Mouse (Mus musculus): ENCODE data around the gene Col27a1.

Gene Col27a1

DNA sequence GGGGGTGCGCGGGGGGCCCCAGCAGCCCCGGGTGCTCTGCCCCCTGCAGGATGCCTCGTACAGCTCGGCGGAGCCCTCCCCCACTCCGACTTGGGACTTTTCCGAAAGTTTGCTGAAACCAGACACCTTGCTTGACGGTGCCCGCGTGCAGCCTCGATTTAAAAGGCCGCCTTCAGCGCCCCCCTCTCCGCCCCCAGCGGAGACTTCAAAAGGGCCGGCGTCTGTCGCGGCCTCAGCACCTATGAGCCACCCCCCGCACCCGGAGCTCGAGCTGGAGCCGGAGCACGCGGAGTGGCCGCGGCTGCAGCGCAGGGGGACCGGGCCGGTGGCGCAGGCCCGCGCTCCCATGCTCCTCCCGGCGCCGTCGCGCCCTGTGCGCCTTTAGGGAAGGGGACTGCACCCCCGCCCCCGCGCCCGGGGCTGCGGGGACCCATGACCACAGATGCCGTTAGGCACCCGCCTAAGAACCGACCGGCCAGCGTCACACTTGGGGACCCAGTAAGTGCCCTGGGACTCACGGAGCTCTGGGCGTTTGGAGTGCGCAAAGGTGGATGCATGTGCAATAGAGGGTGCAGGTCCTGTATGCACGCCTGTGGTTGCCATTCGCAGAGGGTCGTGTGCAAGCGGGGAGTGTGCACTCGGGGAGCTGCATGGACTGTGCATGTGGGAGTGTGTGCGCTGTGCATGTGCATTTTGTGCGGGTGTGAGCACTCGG lies at the start of gene Col27a1:
TSS of gene Col27a1 (plus strand) at position 98 of the 715 bp plus-strand sequence.
- DNase-seq (ENCODE audit: low read depth), result peak; percentile 38

GRCm38 (mm10) chr4:63165636-63166035 lies 48.2 kb upstream of the Col27a1 start:
- DNase-seq (ENCODE audit: low read depth), result no peak

GRCm38 (mm10) chr4:63166323-63166722 lies 47.5 kb upstream of the Col27a1 start:
- DNase-seq (ENCODE audit: low read depth), result no peak

- DNase-seq (ENCODE audit: low read depth), result no peak
These were observed 43.7 kb upstream of the Col27a1 start for GRCm38 (mm10) chr4:63170061-63170460.

DNA sequence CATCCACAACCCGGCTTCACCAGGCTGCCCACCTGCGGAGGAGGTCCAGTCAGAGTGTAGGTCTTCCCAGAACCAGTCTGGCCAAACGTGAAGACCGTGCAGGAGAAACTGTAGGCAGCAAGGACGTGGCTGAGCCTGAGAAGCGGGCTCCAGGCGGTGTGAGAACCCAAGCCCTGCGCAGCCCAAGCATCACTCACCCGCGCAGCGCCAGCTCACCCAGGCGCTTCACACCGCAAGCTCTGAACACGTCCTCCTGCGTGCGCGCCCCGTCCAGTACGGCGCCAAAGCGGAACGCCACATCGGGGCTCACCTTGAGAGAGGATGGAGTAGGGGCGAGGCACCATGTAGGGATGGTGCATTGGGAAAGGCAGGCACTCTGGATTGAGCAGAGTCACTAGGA lies 42.7 kb upstream of the Col27a1 start:
- no peak for DNase-seq (ENCODE audit: low read depth)

- DNase-seq (ENCODE audit: low read depth), result no peak
These were observed 41.7 kb upstream of the Col27a1 start, which contains the start of gene Kif12 for GRCm38 (mm10) chr4:63171969-63172685. Gene Kif12, minus strand, starts transcription at chr4:63172131.

DNA sequence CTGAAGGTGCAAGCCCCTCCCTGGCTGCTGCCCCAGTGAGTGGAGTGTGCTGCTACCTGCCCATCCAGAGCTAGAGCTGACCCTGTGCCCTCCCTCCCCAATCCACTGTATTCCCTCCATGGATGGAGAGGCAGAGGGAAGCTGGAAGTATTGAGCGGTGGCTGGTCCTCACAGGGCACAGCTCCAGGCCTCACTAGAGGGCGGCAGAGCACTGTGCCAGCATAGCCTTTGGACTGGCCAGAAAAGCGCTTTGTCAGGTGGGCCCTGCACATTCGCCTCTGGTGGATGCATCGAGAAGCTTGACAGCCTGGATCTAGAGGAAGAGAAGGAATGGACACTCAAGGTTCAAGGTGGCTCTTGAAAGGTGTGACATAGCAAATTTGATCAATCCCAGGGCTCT lies 32.2 kb upstream of the Col27a1 start:
- DNase-seq (ENCODE audit: low read depth), result peak; percentile 83

DNA sequence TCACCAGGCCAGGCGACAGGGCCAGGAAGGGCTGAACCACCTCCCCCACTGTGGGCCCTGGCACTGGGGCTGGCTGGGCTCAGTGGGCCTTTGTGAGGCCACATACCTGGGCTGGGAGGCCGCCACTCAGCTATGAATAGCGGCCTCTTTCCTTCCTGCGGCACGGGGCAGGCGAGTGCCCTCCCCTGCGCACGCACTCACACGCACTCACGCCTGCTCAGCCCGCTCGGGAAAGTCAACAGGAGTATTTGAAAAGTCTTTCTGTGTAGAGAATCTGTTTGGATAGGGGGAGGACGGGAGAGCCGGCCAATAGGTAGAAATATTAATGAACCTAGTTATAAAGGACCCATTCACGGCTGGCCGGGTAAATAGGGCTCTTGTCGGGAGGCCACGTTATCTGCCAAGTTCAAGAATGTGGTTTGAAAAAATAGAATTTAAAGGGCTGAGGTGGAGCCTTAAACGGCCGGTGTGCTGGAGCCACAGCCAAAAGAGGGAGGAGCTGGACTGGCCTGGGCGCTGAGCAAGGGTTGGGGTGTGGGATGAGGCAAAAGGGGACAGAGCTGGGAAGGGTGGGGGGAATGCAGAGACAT lies 27.4 kb upstream of the Col27a1 start:
- DNase-seq (ENCODE audit: low read depth), result no peak

GRCm38 (mm10) chr4:63191641-63192040 lies 22.2 kb upstream of the Col27a1 start:
- no peak for DNase-seq (ENCODE audit: low read depth)

DNA sequence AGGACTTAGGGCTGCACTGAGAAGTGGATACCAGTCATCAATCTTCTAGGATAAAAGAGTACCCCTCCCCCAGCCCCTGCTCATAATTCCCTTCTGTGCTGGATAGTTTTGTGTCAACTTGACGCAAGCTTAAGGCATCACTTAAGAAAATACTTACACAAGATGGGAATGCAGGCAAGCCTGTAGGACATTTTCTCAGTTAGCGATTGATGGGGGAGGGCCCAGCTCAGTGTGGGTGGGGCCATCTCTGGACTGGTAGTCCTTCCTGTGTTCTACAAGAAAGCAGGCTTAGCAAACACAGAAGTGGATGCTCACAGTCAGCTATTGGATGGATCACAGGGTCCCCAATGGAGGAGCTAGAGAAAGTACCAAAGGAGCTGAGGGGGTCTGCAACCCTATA lies 19.4 kb upstream of the Col27a1 start:
- DNase-seq (ENCODE audit: low read depth), result no peak

DNA sequence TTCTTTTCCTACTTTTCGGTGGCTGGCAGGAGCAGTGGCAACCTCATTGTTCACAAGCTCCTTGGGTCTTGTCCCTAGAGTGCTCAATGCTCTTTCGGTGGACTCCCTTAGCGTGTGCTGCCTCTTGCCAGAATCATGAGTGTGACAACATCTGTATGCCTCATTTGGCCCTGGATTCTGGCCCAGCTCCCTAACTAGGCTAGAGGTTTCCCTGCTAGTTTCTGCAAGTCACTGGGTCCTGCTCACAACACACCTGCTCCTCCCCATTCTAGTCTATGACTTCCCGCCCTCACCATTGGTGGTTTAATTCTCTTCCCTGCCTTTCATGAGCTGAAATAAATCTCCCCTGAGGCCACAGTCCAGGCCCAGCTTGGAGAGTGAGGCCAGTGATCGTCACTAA lies 14.4 kb upstream of the Col27a1 start:
- no peak for DNase-seq (ENCODE audit: low read depth)

DNA sequence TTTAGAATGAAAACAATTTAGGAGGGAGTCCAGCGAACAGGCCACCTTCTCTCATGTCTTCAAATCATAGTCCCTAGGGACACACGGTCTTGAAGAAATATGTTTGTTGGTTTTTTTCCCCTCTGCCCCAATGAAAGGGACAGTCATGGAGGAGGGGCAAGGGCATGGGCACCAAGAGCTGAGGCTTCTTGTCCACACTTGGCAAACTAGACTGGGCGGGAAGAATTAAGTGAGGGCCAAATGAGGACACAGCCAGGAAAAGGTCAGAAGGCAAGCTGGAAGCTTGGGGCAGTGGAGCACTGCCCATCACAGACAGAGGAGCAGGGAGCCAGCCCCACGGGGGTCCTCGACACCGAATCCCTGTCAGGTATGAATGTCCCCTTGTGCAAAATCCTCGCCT lies 9.9 kb upstream of the Col27a1 start:
- no peak for DNase-seq (ENCODE audit: low read depth)

- no peak for DNase-seq (ENCODE audit: low read depth)
These were observed 8.2 kb upstream of the Col27a1 start for GRCm38 (mm10) chr4:63205583-63205982.

GRCm38 (mm10) chr4:63215185-63215992 lies 1.6 kb downstream of the Col27a1 start:
- peak; percentile 92 for DNase-seq (ENCODE audit: low read depth)

DNA sequence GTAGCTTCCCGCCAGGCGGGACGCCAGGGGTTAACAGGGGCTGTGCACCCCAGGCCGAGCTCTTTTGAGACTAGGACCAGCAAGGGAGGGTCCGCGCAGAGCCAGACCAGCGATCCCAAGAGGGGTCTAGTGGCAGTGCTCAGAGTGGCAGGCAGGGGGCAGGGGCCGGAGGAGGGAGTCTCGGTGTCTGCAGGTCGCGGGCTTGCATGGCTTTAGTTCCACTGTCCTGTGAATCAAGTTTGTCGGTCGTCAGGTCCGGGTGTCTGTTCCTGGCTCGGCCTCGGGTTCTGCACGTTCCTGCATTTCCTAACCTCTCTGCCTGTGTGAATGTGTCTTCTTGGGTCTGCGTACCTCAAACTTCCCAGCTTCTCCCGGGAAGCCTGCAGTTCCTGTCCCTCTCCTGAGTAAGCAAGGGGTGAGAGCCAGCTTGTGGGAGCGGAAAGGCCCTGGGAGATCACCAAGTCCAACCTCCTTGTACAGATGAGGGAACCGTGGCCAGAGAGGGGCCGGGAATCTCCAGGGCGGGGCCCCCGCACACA lies 2.3 kb downstream of the Col27a1 start:
- DNase-seq (ENCODE audit: low read depth), result peak; percentile 69

- peak; percentile 82 for DNase-seq (ENCODE audit: low read depth)
These were observed 2.8 kb downstream of the Col27a1 start for GRCm38 (mm10) chr4:63216566-63216965.

GRCm38 (mm10) chr4:63217513-63217912 lies 3.7 kb downstream of the Col27a1 start:
- peak; percentile 27 for DNase-seq (ENCODE audit: low read depth)

DNA sequence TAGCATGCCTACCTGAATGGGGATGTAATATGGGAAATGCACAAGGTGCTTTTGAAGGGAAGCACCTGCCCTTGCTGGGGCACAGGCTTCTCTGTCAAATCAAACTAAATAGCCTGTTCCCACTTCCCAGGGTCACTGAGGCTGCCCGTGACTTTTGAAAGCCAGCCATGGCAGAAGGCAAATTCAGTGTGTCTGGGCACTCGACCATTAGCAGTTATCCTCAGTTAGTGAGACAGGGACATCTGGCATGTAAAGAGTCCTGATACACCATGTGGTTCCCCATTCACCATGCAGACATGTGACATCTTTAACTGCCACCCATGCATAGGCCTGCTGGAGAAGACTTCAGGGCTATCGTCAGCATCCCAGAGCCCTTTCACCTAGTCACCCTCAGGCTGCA lies 5.3 kb downstream of the Col27a1 start:
- DNase-seq (ENCODE audit: low read depth), result no peak

- no peak for DNase-seq (ENCODE audit: low read depth)
These were observed 5.8 kb downstream of the Col27a1 start for GRCm38 (mm10) chr4:63219635-63220034.

DNA sequence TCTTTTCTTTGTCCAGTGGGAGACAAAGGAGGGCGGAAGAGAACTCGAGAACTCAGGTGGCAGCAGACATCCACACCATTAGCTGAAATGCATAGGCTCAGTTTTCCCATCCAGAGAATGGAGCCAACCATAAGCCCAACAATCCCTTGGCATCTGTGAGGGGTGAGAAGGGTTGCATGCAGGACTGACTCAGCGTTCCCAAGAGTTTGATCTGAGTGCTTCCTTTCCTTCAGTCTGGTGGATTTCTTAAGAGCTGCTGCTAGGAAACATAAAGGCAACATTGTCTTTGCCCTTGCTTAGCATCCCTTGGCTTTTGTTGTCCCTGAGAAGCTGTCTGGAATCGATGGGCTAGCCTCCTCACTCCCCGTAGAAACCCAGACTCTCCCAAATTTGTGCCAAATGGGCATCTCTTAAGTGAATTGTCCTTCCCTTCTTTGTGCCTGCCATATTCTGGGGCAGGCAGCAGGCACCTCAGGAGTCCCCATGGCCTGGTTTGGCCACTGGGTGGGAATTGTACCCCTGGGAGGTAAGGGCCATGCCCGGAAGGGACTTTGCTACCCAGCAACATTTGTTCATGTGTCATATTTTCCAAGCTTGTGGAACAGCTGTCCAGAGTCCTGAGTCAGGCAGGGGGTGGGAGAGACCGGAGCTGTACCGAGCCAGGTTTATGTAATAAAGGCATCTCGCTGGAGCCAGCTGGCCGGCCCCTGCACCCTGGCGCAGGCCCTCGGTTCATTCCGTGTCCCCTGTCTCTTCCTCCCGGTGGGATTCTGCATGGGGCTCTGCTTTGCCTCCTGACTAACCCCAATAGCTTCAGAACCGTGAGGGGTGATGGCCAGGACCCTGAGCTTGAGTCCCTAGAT lies 7.5 kb downstream of the Col27a1 start:
- DNase-seq (ENCODE audit: low read depth), result peak; percentile 79

DNA sequence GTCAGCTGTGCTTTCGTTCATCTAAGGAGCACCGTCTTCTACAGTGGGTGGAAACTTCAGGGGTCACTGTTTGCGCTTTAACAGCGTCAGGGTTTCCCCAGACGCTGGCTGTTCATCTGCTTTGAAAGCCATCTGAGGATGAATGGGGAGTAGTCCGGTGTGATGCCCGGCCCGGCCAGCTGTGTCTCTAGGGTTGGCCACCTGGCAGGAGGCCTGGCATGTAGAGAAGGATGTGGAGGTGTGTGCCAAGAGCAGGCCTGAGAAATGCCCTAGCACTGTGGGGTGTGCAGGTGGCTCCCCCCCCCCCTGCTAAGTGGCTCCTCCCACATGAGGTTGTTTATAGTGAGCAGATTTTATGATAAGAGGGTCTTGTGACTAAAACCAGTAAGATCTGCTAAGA lies 8.4 kb downstream of the Col27a1 start:
- no peak for DNase-seq (ENCODE audit: low read depth)

Data from NIH3T3 (cell line).